Mouse (Mus musculus) testis, adult 2 months (tissue): ENCODE measurements around the gene Muc13. TPM values are rescaled to one million over a fixed set of nuclear protein-coding genes. Genes with fewer than 3 reads are reported as not detected.
A peak's percentile ranks its signal among the peaks of the same experiment; 100 is the strongest.

ENCODE experiments used
- H3K27ac ChIP-seq: fragments of 200-500 bp; 2 replicates; pipeline ENCODE4 v1.5.1; 2012; ENCODE audit warnings: low read depth, low read length; ENCODE audit not compliant: control insufficient read depth, insufficient read depth
- H3K27me3 ChIP-seq: fragments of 200-500 bp; 2 replicates; pipeline ENCODE4 v1.6.1; 2012; ENCODE audit warnings: mild to moderate bottlenecking, low read length, moderate library complexity; ENCODE audit not compliant: control insufficient read depth, insufficient read depth
- H3K36me3 ChIP-seq: fragments of 200-500 bp; 2 replicates; pipeline ENCODE4 v1.6.1; 2012; ENCODE audit warnings: mild to moderate bottlenecking, low read length; ENCODE audit not compliant: control insufficient read depth, insufficient read depth
- H3K4me1 ChIP-seq: fragments of 200-500 bp; 2 replicates; pipeline ENCODE4 v1.6.1; 2012; ENCODE audit warnings: low read length; ENCODE audit not compliant: control insufficient read depth, insufficient read depth
- H3K4me3 ChIP-seq: fragments of 200-500 bp; 2 replicates; pipeline ENCODE4 v1.5.1; 2012; ENCODE audit warnings: low read depth, mild to moderate bottlenecking, low read length, moderate library complexity, mixed read lengths; ENCODE audit not compliant: control insufficient read depth
- CTCF ChIP-seq: fragments of 200-500 bp; IDR thresholded peaks from 2 replicates; pipeline ENCODE4 v1.5.1; 2012; ENCODE audit warnings: low read depth, mild to moderate bottlenecking, inconsistent platforms, low read length, moderate library complexity; ENCODE audit not compliant: control insufficient read depth, insufficient read depth, insufficient replicate concordance
- POLR2A ChIP-seq: fragments of 200-500 bp; IDR thresholded peaks from 2 replicates; pipeline ENCODE4 v1.6.1; 2012; ENCODE audit warnings: low read depth, mild to moderate bottlenecking, inconsistent platforms, low read length, moderate library complexity; ENCODE audit not compliant: control insufficient read depth
- polyA plus RNA-seq: library from polyadenylated mRNA; depleted of rRNA; stranded (reverse); fragments of >200 nt; gene quantifications from 2 replicates; pipeline ENCODE4 v1.2.3, GENCODE M21; 2012; rRNA removed

Gene Muc13
- polyA plus RNA-seq, 1 experiment = 0.32 TPM

- Histone ChIP-seq H3K4me3 (no peak overlapping the region), H3K4me1 (peaks cover 2% of the 10 kb centered on the region; the same call in 1 of the 2 replicates), H3K36me3 (no peaks in the 10 kb centered on the region), H3K27me3 (no peaks in the 10 kb centered on the region), H3K27ac (peak overlapping the region; percentile 64)
- no peak for TF ChIP-seq CTCF
- TF ChIP-seq POLR2A = no peak
These were observed 66.3 kb downstream of the Muc13 start for GRCm38 (mm10) chr16:33859988-33860700.

- no peak overlapping the region for H3K4me3 ChIP-seq
- TF ChIP-seq CTCF = no peak
- TF ChIP-seq POLR2A = no peak
- peaks cover 2% of the 10 kb centered on the region; the same call in 1 of the 2 replicates for H3K4me1 ChIP-seq
- H3K36me3 ChIP-seq = no peaks in the 10 kb centered on the region
- no peak overlapping the region for H3K27ac ChIP-seq
- no peaks in the 10 kb centered on the region for H3K27me3 ChIP-seq
These were observed 68.6 kb downstream of the Muc13 start for GRCm38 (mm10) chr16:33862406-33862805.

GRCm38 (mm10) chr16:33863208-33863751 lies 69.4 kb downstream of the Muc13 start:
- no peaks in the 10 kb centered on the region for H3K36me3 ChIP-seq
- no peak overlapping the region for H3K27ac ChIP-seq
- TF ChIP-seq CTCF (no peak), POLR2A (no peak)
- peaks cover 2% of the 10 kb centered on the region; the same call in 1 of the 2 replicates for H3K4me1 ChIP-seq
- H3K4me3 ChIP-seq = no peak overlapping the region
- H3K27me3 ChIP-seq = no peaks in the 10 kb centered on the region

Other genes starting within 250 kb of the Muc13 start
- gene Heg1, start 109.7 kb upstream of the Muc13 start, polyA plus RNA-seq = 11.9 and 12.9 TPM in 2 replicates
- gene Itgb5, start 35.6 kb downstream of the Muc13 start, polyA plus RNA-seq = 27.6 and 33.0 TPM in 2 replicates
- gene Umps, start 173.0 kb downstream of the Muc13 start, polyA plus RNA-seq = 12.6 and 13.6 TPM in 2 replicates